Mouse (Mus musculus): ENCODE results near the gene Rita1.

GRCm38 (mm10) chr5:120587616-120587926, 24.8 kb downstream of the Rita1 start:
- TF ChIP-seq CTCF (IDR thresholded peaks at IDR 0.05; ENCODE audit: low read depth, low read length) (no peak), TAL1 (conservative IDR thresholded peaks at IDR 0.05; ENCODE audit: low read depth, low read length) (no peak), GATA1 (IDR thresholded peaks at IDR 0.05; ENCODE audit: borderline replicate concordance, low read length) (no peak)

All from G1E (cell line).